Mouse (Mus musculus): Measurements from ENCODE around the gene Tmem107.
A peak's percentile ranks its signal among the peaks of the same experiment; 100 is the strongest.

The Tmem107 gene

GRCm38 (mm10) chr11:69109032-69109900 lies 38.7 kb downstream of the Tmem107 start:
- DNase-seq, result no peak

- DNase-seq, result peak; percentile 94
Measured at GRCm38 (mm10) chr11:69110319-69111046, 39.9 kb downstream of the Tmem107 start.

GRCm38 (mm10) chr11:69111051-69111810 lies 40.6 kb downstream of the Tmem107 start:
- no peak for DNase-seq

- no peak for DNase-seq
Measured at GRCm38 (mm10) chr11:69111865-69112264, 41.3 kb downstream of the Tmem107 start.

DNA sequence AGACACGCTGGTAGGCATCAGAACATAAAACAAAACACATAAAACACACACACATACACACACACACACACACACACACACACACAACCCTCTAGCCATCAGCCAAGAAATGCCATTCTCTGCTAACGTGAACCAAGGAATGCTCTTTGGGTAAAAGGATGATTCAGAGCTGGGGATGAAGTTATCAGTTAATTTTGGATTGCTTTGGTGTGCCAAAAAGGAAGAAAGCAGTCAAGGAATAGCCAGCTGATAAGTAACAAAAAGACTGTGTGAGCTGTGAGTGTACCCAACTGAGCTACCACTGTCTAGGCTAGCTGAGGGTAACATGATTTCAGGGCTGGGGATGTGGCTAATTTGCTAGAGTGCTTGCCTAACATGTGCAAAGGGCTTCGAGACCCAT lies 43.4 kb downstream of the Tmem107 start:
- DNase-seq, result no peak

- no peak for DNase-seq
Measured at GRCm38 (mm10) chr11:69114621-69115020, 44.0 kb downstream of the Tmem107 start.

GRCm38 (mm10) chr11:69116843-69117242 lies 46.2 kb downstream of the Tmem107 start:
- no peak for DNase-seq

DNA sequence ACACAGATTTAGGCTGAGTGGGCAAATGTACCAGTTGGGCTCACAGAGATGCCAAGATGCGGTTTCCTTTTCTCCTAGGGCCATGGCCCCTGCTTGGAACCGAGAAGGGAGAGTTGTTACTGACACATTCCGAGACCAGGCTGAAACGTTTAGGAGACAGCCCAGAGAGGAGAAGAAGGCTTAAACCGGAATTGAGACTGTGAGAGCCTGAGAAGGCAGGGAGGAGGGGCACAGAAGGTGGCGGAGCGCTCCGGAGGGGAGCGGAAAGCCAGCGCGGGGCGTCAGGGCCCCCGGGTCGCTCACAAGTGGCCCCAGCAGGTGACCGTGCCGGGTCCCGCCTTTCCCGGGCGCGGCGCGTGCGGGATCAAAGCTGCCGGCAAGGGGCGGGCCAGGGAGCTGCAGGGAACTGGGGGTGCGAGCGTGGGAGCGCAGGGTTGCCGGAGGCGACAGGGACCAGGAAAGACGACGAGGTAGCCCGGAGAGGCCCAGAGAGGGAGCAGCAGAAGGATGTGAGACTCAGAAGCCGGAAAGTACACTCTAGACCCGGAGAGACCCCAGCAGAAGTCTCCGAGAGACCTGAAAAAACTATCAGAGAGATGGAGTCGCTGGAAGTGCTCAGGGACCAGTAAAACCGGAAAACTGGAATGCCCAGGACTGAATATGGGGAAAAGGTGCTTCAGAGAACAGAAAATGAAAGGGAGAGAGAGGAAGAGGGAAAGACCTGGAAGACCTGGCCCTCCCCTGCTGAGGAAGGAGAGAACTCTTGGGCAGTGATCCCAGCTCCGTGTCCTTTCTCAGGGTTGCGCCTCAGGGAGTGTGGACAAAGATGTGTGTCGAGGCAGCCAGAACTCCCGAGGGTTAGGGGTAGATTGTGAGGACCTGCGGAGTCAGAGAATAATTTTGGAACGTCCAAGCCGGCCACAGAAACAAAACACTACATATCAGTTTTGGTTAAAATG lies 47.4 kb downstream of the Tmem107 start:
- DNase-seq, result peak; percentile 76

DNA sequence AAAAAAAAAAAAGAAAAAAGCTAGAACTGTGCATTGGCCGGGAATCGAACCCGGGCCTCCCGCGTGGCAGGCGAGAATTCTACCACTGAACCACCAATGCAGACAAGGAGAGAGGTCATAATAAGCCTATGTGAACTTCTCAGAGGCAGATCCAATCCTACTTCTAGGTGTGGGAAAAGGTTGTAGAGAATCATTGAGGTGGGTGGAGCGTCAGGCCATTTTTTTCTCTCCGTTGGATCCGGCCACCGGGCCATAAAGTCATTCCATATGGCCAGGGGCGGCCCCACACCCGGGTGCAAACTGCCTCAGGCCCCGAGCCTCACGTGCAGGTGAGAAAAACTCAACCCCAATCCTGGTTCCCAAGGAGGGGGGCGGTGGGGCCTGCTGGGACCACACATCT lies 48.2 kb downstream of the Tmem107 start:
- DNase-seq, result peak; percentile 90

DNA sequence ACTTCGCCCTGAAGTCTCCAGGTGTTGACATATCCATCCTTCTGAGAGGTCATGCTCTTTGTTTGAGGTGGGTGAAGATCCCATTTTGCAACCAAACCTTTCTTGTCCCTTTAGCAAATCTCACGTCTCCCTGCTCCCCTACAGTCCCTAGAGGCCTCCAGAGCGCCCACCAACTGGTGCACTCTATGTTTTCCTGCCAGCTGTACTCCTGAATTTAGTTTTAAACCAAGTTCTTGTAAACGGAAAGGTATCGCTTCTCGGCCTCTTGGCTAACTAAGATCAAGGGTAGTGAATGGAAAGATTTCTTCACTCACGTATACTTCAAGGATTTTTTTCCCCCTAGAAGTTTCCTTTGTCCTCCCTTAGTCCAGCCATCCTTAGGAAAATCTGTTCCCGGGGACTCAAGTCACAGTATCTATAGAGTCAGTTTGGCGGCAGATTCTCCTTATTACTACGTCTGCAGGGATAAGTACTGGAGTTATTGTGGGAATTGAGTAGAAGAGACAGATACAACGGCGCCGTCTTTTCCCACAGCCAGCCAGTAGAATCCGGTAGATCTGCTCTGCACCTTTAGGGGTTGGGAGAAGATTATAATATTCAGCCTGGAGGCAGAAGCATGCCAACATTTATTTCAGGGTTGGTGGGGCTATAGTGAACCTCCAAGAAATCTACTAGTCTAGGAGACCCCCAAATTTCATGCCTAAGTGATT lies 49.0 kb downstream of the Tmem107 start:
- DNase-seq, result no peak

- no peak for DNase-seq
Measured at GRCm38 (mm10) chr11:69120221-69121000, 49.8 kb downstream of the Tmem107 start, which contains the start of gene Hes7. Hes7 (plus strand) TSS chr11:69120404.

DNA sequence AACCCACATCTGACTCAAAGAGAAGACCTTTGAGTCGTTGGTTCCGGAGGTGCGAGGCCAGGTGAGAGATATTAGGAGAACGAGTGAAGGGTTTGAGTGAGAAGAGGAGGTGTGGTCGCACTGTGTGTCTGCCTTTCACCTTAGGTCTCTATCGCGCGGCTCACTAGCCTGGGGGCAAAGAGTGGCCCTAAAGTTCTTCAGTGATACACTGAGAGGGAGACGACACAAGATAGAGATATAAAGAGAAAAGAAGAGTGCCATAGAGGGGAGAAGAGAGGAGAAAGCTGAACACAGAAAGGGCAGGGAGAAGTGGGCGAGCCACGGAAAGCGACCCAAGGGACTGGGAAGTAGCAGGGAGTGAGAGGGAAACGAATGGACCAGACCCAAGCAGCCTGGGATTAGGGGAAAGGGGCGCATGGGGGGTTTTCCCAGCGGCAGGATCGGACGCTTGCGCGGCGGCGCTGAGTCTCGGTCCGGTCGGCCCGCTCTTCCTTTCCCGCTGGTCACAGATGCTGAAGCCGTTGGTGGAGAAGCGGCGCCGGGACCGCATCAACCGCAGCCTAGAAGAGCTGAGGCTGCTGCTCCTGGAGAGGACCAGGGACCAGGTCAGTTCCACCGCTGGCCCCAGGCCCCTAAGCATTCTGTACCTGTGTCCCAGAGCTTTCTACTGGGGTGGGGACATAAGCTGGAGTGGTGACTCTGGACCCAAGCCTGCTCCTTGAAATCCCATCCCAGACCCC lies 50.6 kb downstream of the Tmem107 start:
- DNase-seq, result peak; percentile 45

GRCm38 (mm10) chr11:69121741-69122335 lies 51.2 kb downstream of the Tmem107 start:
- DNase-seq, result peak; percentile 55

DNA sequence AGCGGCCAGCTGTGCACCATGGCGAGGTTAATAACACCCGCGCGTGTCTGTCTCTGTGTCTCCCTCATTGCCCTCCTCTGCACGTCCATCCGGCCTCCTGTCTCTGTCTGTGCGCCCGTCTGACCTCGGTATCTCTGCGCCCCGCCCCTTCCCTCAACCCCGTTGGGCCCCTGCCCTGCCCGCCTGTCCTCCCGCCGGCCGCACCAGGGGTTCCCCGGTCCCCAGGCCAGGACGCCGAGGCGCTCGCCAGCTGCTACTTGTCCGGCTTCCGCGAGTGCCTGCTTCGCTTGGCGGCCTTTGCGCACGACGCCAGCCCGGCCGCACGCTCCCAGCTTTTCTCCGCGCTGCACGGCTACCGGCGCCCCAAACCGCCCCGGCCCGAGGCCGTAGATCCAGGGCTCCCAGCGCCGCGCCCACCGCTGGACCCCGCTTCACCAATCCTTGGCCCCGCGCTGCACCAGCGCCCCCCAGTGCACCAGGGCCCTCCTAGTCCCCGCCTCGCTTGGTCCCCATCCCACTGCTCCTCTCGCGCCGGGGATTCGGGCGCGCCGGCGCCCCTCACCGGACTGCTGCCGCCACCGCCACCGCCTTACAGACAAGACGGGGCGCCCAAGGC lies 51.8 kb downstream of the Tmem107 start, which contains the start of gene 9130213A22Rik:
Gene 9130213A22Rik (minus strand): TSS at position 254 of the 616 bp plus-strand sequence.
- DNase-seq, result peak; percentile 90

Data from kidney, adult 18-20 months (tissue).